Mouse (Mus musculus) midbrain, postnatal 0 days (tissue): Measurements from ENCODE around the gene Slit1. TPM values are rescaled to one million over a fixed set of nuclear protein-coding genes. Genes with fewer than 3 reads are reported as not detected.
A peak's percentile ranks its signal among the peaks of the same experiment; 100 is the strongest.

ENCODE experiments used
- ATAC-seq: fragments of 200-750 bp; cut with Nextera tagmentation; 2 replicates; pipeline ENCODE4 v1.8.0; 2017; ENCODE audit warnings: moderate number of reproducible peaks, mild to moderate bottlenecking, moderate TSS enrichment, moderate library complexity; ENCODE audit not compliant: low FRiP score
- DNase-seq: peaks from one replicate; pipeline ENCODE4 v3.0.0-alpha.2; 2015; ENCODE audit warnings: low spot score
- H3K27ac ChIP-seq: fragments of 300-500 bp; sonication (generic); 2 replicates; pipeline ENCODE4 v1.5.1; 2014; ENCODE audit warnings: low read depth, mild to moderate bottlenecking, low read length, mixed read lengths
- H3K27me3 ChIP-seq: fragments of 300-500 bp; sonication (generic); 2 replicates; pipeline ENCODE4 v1.6.1; 2014; ENCODE audit warnings: low read length, control low read depth, mixed read lengths; ENCODE audit not compliant: insufficient read depth
- H3K36me3 ChIP-seq: fragments of 300-500 bp; sonication (generic); 2 replicates; pipeline ENCODE4 v1.6.1; 2014; ENCODE audit warnings: low read length, control low read depth, mixed read lengths; ENCODE audit not compliant: insufficient read depth
- H3K4me1 ChIP-seq: fragments of 300-500 bp; sonication (generic); 2 replicates; pipeline ENCODE4 v1.6.1; 2014; ENCODE audit warnings: mild to moderate bottlenecking, control low read depth, antibody characterized with exemption, low read length, mixed read lengths; ENCODE audit not compliant: insufficient read depth
- H3K4me2 ChIP-seq: fragments of 300-500 bp; sonication (generic); 2 replicates; pipeline ENCODE4 v1.6.1; 2014; ENCODE audit warnings: low read depth, mild to moderate bottlenecking, low read length, mixed read lengths; ENCODE audit not compliant: poor library complexity, severe bottlenecking
- H3K4me3 ChIP-seq: fragments of 300-500 bp; sonication (generic); 2 replicates; pipeline ENCODE4 v1.5.1; 2014; ENCODE audit warnings: low read depth, mild to moderate bottlenecking, low read length, moderate library complexity
- H3K9ac ChIP-seq: fragments of 300-500 bp; sonication (generic); replicated peaks from 2 replicates; pipeline ENCODE4 v1.6.1; 2014; ENCODE audit warnings: mild to moderate bottlenecking, low read length, moderate library complexity, mixed read lengths; ENCODE audit not compliant: poor library complexity, severe bottlenecking
- H3K9me3 ChIP-seq: fragments of 300-500 bp; sonication (generic); 2 replicates; pipeline ENCODE4 v1.6.1; 2016; ENCODE audit warnings: low read length, control low read depth
- CTCF ChIP-seq: IDR thresholded peaks from 2 replicates; pipeline ENCODE4 v1.5.1; 2016; ENCODE audit warnings: antibody characterized with exemption, mild to moderate bottlenecking
- WGBS: fragments of 180-500 bp; shearing (Covaris S2); extraction: QIAGEN DNeasy Blood & Tissue Kit; methylation state at CpG from one replicate; pipeline ENCODE4 v1.1.7; 2014; 5-methylcytosine and 5-hydroxymethylcytosine counted together
- polyA plus RNA-seq: library from polyadenylated mRNA; unstranded; fragments of >200 nt; fragmentation: Nextera tagmentation; extraction: Ambion mirVana; gene quantifications from 2 replicates; pipeline ENCODE4 v1.2.1, GENCODE M21; 2015
- total RNA-seq: library from RNA; depleted of rRNA; stranded (reverse); fragments of >200 nt; gene quantifications from 2 replicates; pipeline ENCODE4 v1.2.3, GENCODE M21; 2014

The Slit1 gene
- total and polyA plus RNA-seq, 2 experiments from 2014 or later, result 17.0 to 74.2 TPM

GRCm38 (mm10) chr19:41587431-41588222 is 155.8 kb downstream of the Slit1 start:
- ATAC-seq, result no peak
- 74% methylated on average over 20 of the region's 20 CpGs for WGBS
- H3K9ac ChIP-seq, result no peak overlapping the region

GRCm38 (mm10) chr19:41586752-41587151 is 156.7 kb downstream of the Slit1 start:
- Histone ChIP-seq H3K27me3 (no peaks in the 10 kb centered on the region), H3K4me3 (no peak overlapping the region), H3K36me3 (peaks cover 40% of the 10 kb centered on the region), H3K27ac (no peak overlapping the region), H3K9me3 (no peaks in the 10 kb centered on the region), H3K9ac (no peak overlapping the region), H3K4me2 (no peak overlapping the region), H3K4me1 (no peaks in the 10 kb centered on the region)
- no peak for TF ChIP-seq CTCF
- 94% methylated on average over 10 of the region's 10 CpGs for WGBS
- ATAC-seq, result no peak
- no peak for DNase-seq

More at GRCm38 (mm10) chr19:41587431-41588222, 155.8 kb downstream of the Slit1 start:
- no peak for DNase-seq
- H3K36me3 ChIP-seq, result peaks cover 31% of the 10 kb centered on the region
- TF ChIP-seq CTCF, result no peak
- H3K27me3 ChIP-seq, result no peaks in the 10 kb centered on the region
- no peak overlapping the region for H3K4me3 ChIP-seq
- no peaks in the 10 kb centered on the region for H3K4me1 ChIP-seq
- no peaks in the 10 kb centered on the region for H3K9me3 ChIP-seq
- no peak overlapping the region for H3K27ac ChIP-seq
- H3K4me2 ChIP-seq, result no peak overlapping the region

GRCm38 (mm10) chr19:41582918-41583514 is 160.4 kb downstream of the Slit1 start:
- TF ChIP-seq CTCF, result no peak
- H3K4me2 ChIP-seq, result no peak overlapping the region
- no peak overlapping the region for H3K4me3 ChIP-seq
- no peak overlapping the region for H3K9ac ChIP-seq
- H3K27me3 ChIP-seq, result no peaks in the 10 kb centered on the region
- DNase-seq, result no peak
- H3K27ac ChIP-seq, result no peak overlapping the region
- ATAC-seq, result no peak
- no peaks in the 10 kb centered on the region for H3K9me3 ChIP-seq
- WGBS, result 96% methylated on average over 5 of the region's 5 CpGs
- no peaks in the 10 kb centered on the region for H3K4me1 ChIP-seq
- H3K36me3 ChIP-seq, result peaks cover 42% of the 10 kb centered on the region

GRCm38 (mm10) chr19:41581706-41582420 is 161.6 kb downstream of the Slit1 start, which contains the start of gene Gm340:
Gm340 (plus strand) TSS chr19:41582370.
- Histone ChIP-seq H3K9ac (no peak within 1 kb of the TSS), H3K27ac (no peak within 1 kb of the TSS), H3K4me2 (no peak within 1 kb of the TSS), H3K4me3 (no peak within 1 kb of the TSS), H3K36me3 (peaks cover 42% of the 10 kb centered on the region), H3K4me1 (no peaks in the 10 kb centered on the region), H3K27me3 (no peaks in the 10 kb centered on the region), H3K9me3 (no peaks in the 10 kb centered on the region)
- ATAC-seq (no peak), DNase-seq (no peak)
- TF ChIP-seq CTCF, result no peak
- WGBS, result 96% methylated on average over 23 of the region's 23 CpGs

- no peak overlapping the region for H3K9ac ChIP-seq
- H3K4me1 ChIP-seq, result no peaks in the 10 kb centered on the region
- 80% methylated on average over 4 of the region's 4 CpGs for WGBS
- ATAC-seq (no peak), DNase-seq (peak; percentile 22)
- no peaks in the 10 kb centered on the region for H3K27me3 ChIP-seq
- no peak overlapping the region for H3K27ac ChIP-seq
- peaks cover 22% of the 10 kb centered on the region for H3K36me3 ChIP-seq
- no peak overlapping the region for H3K4me3 ChIP-seq
- H3K4me2 ChIP-seq, result no peak overlapping the region
- no peak for TF ChIP-seq CTCF
- H3K9me3 ChIP-seq, result no peaks in the 10 kb centered on the region
Measured at GRCm38 (mm10) chr19:41579311-41579920, 164.0 kb downstream of the Slit1 start.
